Mouse (Mus musculus): ENCODE measurements around the gene Grin2d.

The Grin2d gene

DNA sequence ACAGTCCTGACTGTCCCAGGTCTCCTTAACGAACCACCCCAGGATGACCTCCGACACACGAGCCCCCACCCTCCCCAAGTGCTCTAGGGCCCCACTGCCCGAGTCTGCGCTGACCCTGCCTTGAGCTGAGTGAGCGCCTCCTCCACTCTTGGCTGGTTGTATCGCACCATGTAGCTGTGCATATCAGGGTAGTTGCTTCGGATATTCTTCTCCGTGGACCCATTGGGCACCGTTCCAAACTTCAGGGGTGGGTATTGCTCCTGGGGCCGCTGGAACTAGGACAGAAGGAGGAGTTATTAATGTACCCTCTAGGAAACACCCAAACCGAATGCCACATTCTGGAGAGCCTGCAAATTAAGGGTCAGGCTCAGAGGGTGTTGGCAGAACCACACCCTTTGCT is 25.1 kb downstream of the Grin2d start:
- no peak for DNase-seq

DNA sequence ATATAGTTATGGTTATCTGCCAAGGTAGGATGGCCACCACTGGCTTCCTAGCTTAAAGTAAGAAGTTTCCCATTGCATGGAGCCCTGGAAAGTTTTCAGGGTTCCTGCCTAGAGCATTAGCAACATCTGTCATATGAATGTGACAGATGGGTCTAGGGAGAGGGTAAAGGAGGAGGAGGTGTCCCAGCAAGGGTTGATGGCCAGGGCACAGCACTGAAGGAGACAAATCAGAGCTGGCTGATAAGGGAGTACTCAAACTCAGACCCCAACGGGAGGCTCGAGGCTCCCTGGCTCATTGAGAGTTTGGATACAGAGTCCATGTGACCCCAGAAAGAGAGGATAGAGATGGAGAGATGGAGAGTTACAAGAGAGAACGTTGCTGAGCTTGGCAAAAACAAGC is 27.5 kb downstream of the Grin2d start:
- DNase-seq = no peak

DNA sequence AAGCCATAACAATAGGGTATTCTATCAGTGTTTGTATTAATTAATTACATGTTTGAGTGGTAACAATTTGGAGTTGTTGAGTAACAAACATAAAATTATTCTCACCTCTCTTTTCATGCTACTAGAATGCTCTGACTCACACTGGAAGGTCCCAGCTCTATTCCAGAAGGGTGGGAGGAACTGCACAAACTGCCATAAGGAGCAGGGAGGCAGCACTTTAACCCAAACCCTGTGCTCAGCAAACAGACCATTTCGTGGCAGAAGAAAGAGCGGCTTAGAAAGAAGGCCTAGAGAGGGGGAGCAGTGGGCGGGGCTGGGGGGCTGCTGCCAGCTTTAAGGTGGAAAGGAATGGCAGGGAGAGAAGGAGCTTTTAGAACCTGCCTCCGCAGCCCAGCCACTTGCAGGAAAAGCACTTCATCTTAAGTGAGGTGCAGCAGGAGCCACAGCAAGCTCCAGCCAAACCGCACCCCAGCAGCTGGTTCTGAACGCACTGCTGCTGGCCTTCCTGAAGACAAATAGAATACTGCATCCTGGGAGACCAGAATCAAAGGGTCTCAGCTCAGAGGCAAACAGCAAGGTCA is 29.6 kb downstream of the Grin2d start:
- no peak for DNase-seq

DNA sequence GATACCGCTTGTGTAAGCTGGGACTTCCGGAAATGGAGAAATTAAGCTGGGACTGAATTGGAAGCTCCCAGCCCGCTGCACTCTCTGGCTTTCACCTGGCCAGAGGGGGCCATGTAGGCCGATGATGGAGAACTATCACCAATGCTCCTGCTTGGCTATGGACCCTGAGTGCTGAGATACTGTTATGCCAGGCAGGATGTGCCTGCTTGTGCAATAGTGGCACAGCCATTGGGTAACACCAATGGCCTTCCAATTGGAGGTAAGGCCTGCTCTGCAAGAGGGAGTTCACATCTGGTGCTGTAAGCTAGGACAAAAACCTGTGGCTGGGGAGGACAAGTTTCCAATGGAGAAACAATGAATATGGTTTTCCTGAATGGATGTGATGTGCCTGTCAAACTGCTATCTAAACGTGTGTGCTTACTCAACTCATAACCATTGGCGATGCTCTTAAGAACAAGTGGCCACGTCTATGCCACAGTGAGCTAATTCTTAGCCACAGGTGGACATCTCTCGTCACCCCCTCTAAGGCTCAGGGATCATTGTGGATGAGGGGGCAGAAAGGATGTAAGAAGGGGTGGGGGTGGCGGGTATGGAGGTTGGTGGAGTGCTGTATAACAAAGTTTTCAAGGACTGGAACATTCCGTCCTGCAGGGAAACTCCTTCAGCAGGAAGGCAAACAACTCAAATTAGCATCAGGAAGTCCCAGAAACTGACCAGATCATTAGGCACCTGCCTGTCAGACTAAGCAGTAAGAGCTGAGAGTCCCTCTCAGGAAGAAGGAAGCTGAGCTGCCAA is 35.0 kb downstream of the Grin2d start:
- no peak for DNase-seq

- DNase-seq = no peak
Observed at GRCm38 (mm10) chr7:45833924-45834323, 44.3 kb downstream of the Grin2d start.

GRCm38 (mm10) chr7:45833148-45833790 is 44.9 kb downstream of the Grin2d start:
- no peak for DNase-seq

DNA sequence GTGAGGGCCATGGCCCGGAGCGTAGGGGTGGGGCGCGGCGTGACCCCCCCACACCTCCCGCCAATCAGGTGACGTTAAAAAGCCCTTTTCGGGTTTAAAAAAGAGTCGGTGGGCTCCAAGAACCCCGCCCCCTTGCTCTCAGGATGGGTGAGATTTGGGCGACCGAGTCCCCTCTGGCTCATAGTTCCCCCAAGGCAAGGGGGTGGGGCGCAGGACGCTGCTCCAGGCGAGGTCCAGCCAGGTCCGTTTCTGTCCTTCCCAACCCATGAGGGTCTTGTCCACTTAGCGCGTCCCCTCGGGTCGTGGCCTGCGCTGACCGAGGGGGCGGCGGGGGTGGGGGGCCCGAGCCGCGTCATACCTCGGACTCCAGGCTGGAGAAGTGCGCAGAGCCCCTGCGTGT is 45.8 kb downstream of the Grin2d start:
- no peak for DNase-seq

DNA sequence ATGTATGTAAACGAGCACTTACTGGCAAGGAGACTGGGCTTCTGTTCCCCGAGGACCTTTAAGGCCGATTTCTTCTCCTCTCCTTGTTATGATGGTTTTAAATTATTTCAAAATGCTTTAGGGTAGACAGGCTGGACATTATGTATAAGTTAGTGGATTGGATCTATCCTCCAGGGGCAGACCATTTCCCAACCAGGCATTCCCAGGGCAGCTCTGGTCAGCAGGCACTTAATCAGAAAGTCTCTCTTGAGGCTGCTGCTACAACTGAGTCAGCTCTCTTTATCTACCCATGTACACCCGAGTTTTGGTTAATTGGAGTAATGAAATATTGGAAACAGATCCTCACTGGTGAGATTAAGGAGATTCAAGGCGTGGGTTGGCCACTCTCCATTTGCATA is 47.1 kb downstream of the Grin2d start:
- DNase-seq = no peak

GRCm38 (mm10) chr7:45830427-45831127 is 47.6 kb downstream of the Grin2d start, which contains the start of gene Grwd1:
TSS of gene Grwd1 (minus strand) at chr7:45830944.
- peak; percentile 83 to 86 for DNase-seq

DNA sequence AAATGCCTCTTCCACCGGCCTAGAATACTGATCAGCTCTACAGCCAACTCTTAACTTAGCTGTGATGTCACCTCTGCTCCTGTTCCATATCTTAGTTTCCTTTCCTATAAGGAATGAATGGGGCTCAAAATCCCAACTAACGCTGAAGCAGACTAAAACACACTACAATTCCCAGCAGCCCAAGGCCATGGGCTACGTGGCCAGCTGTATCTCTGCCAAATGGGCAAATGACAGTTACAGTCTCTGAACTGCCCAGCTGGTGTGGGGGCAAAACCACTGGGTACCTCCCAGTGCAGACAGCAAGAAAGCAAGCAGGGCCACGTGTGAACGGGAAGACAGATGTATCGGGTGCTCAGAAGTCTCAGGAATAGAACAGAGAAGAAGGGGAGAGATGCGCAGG is 51.5 kb downstream of the Grin2d start:
- DNase-seq = no peak

GRCm38 (mm10) chr7:45824598-45824997 is 53.6 kb downstream of the Grin2d start, which contains the start of gene Kcnj14:
TSS of gene Kcnj14 (minus strand) at chr7:45824782.
- no peak for DNase-seq

- no peak for DNase-seq
Observed at GRCm38 (mm10) chr7:45820913-45821312, 57.3 kb downstream of the Grin2d start.

GRCm38 (mm10) chr7:45819843-45820242 is 58.3 kb downstream of the Grin2d start:
- no peak for DNase-seq

- DNase-seq = no peak
Observed at GRCm38 (mm10) chr7:45815984-45816351, 62.2 kb downstream of the Grin2d start.

- no peak for DNase-seq
Observed at GRCm38 (mm10) chr7:45815323-45815983, 62.7 kb downstream of the Grin2d start.

GRCm38 (mm10) chr7:45814841-45815240 is 63.3 kb downstream of the Grin2d start:
- no peak for DNase-seq

- peak; percentile 100 for DNase-seq
Observed at GRCm38 (mm10) chr7:45813787-45814779, 64.1 kb downstream of the Grin2d start, which contains the start of gene Cyth2. TSS of gene Cyth2 (minus strand) at chr7:45814581.

DNA sequence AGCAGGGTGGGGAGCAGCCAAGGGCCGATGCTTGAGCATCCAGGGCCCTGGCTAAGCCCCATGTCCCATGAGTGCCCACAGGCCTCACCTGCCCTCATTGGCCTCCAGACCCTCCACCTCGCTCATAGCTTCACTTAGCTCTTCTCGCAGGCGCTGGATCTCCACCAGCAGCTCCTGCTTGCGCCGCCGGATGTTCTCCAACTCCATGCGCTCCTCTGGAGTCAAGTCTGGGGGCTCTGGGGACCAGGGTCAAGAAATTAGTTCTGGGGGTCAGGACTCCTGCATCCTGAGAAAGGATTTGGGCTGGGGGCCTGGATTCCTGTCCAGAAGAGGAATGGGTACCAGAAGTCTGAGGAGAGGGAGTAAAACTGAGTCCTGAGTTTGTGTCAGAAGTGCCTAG is 65.3 kb downstream of the Grin2d start:
- DNase-seq = no peak

GRCm38 (mm10) chr7:45809276-45810075 is 68.7 kb downstream of the Grin2d start:
- no peak for DNase-seq

DNA sequence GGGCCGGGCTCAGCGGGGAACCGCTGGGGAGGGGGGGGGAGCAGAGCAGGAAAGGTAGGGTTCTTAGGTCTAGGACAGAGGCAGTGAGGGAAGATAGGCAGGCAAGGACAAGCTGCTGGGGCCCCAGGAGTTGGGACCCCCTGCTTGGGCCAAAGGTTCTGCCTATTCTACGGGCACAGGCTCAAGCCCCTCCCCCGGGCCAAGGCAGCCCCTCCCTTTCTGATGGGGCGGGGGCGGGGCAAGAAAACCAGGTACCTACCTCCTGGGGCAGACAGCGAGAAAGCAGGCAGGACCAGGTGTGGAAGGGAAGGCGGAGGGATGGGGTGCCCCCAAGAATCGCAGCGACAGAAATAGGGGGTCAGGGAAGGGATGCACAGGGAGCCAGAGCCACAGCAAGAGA is 69.7 kb downstream of the Grin2d start:
- DNase-seq = no peak

GRCm38 (mm10) chr7:45805941-45806340 is 72.2 kb downstream of the Grin2d start:
- DNase-seq = no peak
